Mouse (Mus musculus) adrenal gland, postnatal 25 days (tissue): ENCODE measurements around the gene Foxp1. TPM values are rescaled to one million over a fixed set of nuclear protein-coding genes. Genes with fewer than 3 reads are reported as not detected.

Experiments used
- DNase-seq: peaks from one replicate; pipeline ENCODE4 v3.0.0; 2021; ENCODE audit warnings: mixed read lengths
- total RNA-seq: library from RNA; stranded (reverse); gene quantifications from 2 replicates; pipeline ENCODE4 v1.2.3, GENCODE M21; 2021

Gene Foxp1
- total RNA-seq, 1 experiment from 2014 or later: 58.1 TPM

DNA sequence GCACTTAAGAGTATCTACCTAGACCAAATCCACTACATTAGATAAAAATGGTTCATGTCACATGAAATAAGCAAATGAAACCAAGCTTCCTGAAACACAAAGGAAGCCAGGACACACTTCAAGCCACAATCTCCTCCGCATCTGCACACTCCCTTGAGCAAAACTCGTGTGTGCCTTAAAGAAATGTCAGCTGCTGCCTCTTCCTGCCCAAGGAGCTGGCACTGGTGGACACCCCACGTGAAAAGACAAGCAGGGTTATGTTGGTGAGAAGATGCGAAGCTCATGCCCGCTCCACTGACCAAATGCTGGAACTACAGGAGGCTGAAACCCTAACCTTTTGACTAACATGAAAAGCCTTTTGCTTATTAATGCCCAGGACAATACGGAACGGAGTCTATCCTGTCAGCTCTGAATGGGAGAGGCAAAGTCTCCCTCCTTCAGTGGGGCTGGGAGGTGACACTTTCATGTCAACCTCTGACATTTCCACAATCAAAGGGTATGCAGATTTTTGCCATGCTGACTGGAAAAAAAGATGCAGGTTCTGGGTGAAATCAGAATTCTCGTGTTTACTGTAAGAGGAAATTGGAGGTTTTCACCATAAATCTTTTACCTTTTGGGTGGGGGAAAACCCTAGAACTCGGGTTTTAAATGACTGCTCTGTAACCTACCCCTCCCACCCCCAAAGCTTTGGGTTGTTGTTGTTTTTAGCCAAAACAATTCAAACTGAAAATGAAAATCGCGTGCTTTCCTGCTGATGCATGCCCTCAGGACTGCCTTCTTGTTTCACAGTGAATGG lies 261.4 kb downstream of the Foxp1 start:
- no peak for DNase-seq

DNA sequence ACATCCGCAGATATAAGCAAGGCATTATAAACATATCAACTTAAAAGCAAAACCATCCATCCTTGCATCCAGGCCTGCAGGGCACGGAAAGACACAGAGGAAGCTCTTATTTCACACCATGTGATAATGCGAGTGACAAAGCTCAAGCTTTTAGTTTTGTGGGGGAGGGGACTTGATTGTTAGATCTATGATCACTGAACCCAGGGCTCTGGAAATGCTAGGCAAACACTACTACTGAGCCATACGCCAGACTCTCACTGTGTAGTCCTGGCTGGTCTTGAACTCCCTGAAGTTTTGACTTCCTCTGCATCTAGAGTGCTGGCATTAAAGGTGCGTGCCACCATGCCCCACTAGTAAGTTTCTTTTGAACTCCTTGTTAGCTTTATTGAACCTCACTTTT lies 264.2 kb downstream of the Foxp1 start:
- DNase-seq: no peak

DNA sequence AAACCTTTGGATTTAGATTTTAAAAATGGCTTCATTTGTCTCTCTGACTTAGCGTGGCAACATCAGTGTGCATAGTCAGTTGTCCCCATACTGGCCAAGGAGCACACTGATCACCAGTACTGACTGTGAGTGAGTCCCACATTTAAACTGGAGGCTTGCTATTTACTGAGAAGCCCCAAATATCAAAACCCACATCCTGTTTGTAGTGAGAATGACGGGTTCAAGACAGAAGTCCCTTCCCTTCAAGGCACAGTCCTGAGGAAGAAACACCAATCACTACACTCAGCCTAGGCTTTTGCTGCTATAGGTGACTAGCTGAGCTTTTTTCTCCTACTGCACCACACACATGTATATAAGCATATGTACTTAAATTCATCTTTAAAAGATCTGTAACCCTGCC lies 264.8 kb downstream of the Foxp1 start:
- DNase-seq: no peak

DNA sequence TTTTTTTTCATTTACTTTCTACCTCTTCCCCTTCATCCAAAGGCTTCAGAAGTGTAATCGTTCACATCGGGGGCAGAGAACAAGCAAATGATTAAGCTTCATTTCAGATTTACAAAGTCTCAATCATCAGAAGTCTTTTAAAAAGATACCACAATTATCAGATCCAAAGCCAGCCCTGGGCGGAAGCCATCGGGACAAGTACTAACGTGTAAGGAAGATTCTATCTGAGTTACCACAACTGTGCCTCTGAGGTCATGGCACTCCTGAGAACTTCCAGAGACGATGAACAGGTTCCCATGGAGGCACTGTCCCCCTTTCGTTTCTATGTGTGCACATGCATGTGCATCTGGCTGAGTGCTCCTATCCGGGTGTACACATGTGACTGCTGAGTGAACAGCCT lies 269.2 kb downstream of the Foxp1 start:
- DNase-seq: no peak

DNA sequence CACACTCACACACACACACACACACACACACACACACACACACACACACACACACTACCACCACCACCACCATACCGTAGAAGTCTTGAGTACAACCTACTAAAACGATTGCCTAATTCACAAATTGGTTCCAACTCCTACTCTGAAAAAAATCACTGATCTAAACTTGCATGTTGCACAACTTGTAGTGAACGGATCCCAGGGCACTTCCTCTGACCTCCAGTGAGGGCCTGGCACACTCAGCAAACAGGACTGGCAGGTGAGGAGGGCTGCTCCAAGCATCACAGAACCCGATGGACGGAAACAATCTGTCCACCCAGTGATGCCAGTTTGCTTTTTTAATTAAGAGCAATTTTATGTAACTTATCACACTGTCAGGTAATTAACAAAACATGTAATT lies 269.7 kb downstream of the Foxp1 start:
- DNase-seq: no peak

DNA sequence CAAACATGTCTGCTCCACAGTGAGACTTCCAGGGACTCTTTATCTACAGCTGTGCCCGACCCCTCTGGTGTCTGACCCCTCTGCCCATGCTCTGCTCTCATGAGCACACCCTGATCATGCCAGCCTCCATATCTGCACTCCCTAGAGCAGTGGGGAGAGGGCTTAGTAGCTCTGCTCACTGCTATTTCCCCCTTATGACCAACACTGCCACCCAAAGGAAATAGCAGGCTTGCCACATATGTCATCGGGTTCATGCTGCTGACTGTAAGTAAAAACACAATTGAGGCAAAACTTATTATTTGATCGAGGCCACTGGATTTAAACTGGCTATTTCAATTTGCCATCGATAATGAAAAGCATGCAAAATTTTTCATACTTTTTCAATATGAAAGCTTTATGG lies 270.6 kb downstream of the Foxp1 start:
- DNase-seq: no peak

DNA sequence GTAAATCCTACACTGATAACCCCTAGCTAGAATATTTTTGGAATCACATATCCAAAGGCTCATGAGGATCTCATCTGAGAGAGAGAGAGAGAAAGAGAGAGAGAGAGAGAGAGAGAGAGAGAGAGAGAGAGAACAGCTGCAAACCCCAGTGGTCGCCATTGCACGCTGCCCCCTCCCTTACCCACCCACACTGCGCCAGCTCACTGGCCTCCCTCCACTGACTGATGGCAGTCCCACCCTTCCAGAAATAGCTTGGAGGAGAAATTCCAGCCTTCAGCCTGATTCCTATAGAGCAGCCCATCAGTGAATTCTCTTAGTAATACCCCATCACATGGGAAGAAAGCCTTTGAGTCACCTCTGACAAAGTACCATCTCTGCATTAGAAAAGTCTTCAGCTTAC lies 271.3 kb downstream of the Foxp1 start:
- no peak for DNase-seq

DNA sequence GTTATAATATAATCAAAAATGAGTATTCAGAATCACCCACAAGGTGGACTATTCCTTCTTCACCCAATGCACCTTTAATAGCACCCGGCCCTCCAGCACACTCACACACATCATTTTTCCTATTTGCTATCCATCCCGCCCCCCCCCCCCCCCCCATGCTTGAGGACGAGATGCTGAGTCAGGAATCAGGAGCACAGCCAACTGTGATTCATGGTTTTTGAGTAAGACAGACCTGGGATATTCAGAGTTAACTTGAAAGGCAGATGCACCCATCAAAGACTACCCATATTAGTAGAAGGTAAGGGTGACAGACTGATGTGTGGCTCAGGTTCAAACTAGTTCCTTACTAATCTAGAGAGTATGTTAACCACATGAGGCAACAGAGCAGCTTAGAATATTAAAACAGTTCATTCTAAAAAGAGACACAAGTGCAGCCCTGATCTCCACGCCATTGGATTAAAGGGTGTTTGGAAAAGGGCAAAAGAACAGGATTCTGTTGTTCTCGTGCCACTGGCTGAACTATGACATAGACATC lies 273.0 kb downstream of the Foxp1 start:
- DNase-seq: no peak

DNA sequence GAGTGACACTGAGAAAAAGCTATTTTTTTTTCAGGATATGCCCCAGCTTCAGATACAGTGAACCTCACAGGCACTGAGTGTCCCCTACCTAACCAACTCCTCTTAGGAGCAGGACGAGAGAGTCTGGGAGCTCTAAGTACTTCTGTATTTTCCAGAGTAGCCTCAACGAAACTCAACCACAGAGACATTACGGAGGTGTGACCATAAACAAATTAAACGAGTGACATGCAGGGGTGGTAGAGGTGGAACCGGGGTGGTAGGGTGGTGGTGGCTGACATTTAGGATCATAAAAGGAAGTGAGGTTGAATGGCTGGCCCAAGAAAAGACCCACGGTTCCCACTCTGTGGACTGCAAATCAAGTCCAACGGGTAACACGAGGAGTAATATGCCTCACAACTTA lies 274.1 kb downstream of the Foxp1 start:
- no peak for DNase-seq

DNA sequence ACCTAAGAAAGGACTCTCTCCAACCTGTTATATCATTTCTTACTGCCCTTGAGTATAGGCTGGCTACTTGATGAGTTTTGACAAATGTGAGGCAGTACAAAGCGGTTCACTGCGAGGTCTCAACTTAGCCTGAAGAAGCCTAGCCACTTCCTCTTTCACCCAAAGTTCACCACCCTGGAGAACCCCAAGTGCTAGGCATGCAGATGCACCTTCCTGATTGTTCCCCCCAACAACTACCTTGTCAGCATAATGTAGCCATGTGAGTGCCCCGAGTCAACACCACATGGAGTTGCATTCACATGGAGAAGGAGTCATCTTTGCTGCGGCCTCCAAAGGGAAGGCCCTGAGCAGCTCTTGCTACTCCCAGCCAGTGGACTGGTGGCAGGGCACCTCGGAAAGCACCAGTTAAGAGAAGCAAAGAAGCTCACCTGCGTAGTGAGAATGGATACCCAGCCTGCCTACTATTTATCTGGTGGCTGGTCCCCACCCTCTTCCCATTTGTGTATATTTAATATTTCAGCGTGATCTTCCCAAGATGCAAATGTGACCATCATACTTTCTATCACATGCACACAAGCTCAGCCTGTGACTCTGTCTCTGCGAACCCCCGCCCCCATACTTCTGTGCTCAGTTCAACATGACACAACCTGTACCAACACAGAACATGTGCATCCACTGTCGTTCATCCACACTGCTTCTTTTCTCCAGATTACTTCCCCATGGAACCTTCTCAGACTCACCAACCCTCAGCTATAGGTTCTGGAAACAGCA lies 280.7 kb downstream of the Foxp1 start:
- DNase-seq: no peak

DNA sequence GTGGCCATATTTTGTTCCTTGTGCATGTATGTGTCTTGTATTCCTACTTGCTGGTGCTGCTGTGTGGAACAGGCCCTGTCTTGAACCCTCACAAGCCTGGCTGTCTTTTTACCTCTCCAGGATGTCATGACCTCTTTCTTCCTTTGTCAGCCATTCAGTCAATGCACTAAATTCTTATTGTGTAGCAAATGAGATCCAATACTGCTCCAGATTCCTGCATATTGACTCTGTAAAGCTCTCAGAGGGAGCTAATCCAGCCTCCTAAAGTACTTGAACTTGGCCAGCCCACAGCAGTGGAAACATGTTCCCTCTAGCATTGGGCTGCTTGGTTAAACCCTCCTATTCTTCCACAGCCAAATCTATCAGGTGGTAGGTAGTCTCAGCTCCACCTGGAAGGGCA lies 281.8 kb downstream of the Foxp1 start:
- no peak for DNase-seq

DNA sequence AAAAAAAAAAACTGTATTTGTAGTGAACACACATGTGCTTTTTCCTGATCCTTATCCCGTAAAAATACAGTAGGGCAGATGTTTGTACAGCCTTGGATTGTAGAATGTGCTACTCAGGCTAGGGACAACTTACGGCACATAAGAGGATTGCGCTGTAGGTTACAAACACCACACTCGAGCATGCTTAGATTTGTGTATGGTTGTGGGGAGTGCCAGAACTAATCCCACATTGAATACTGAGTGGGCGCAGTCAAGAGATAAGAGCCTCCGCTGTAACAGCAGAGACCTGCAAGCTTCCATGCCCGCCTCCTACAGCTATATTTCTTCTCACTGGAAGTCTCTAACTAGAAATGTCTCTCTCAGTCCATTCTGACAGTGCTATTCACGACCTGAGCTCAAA lies 286.9 kb downstream of the Foxp1 start:
- DNase-seq: no peak

DNA sequence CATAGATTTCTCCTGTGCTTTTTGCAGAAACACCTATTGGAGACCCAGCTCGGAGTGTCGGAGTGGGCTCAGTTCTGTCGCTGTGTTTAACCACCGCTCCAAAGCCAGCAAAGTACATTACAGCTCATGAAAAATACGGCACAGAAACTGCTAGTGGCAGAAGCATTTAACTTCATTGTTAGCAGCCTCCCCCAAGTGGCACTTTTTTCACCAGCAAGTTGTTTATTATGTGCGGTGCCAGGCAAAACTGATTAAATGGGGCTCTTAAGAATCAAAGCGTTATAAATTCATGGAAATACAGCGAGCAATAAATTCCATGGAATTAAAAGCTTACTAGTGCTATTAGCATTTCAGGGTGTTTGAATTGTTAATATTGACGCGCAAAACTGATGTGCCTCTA lies 289.1 kb downstream of the Foxp1 start:
- no peak for DNase-seq

DNA sequence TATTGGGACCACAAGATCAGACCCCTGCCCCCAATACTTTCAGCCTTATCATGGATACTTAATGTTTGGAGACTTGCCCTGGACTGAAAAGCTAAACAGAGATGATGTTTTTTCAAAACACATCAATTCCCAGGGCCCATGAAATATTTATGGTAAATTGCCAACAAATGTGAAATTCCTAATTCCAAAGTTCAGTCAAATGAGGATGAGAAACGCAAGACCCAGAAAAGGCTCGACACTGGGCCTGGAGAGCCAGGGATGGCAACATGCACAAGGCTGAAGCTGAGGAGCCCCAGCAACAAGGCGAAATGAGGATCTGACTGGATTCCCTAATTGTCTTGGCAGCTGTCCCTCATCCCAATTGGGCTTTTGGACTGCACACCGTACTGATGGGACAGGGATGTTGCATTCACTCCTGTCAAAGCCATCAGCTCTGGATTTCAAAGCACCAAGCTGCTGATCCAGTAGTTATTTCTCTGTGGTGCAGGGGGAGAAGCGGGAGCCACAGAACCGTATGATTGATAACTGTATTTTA lies 294.1 kb downstream of the Foxp1 start:
- no peak for DNase-seq

DNA sequence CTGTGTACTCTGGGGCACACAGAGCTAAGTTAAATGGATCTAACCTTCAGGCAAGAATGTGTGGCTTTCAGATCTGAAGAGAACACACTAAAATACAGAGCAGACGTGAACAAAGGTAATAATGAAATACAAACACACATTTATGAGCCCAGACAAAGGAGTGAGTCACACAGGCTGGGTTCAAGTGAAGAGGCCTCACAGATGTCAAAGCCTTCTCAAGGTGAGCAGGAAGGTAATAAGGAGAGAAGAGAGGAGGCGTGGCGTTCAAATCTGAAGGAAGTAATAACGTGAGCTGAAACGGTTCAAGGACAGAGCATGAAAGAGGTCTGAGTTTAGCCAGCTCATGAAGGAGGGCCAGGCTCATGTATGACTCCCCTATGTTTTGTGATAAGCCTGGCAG lies 301.4 kb downstream of the Foxp1 start:
- DNase-seq: no peak

DNA sequence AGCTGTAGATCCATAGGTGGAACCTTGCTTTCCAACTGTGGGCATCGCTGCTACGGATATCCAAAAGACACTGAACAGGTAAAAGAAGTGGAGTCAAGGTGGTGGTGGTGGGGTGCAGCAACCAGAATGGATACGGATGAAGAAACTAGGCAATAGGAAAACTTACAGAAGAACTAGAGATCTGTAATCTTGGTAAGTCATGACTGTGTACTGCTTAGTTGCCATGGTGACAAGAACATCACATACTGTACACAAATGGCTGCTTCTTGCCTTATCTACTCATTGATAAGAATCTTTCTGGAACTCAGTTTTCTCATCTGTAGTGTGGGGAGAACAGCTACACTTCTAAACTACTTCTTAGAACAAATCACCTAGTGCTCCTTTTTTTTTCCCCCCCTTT lies 302.0 kb downstream of the Foxp1 start:
- DNase-seq: no peak

DNA sequence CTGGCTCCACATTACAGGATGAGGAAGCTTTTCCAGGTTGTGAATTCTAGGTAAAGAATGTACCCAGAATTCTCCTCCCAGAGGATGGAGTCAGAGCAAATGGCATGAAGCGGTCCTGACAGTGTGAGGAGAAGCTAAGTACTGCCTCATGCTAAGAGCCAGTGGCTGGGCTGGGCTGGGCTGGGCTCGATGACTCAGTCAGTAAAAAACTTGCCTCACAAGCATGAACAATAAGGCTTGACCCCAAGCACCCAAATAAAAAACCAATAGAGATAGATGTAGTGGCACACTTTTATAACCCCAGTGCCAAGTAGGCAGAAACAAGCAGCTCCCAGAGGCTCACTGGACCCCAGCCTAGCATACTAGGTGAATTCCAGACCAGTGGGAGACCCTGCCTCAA lies 304.7 kb downstream of the Foxp1 start:
- no peak for DNase-seq

DNA sequence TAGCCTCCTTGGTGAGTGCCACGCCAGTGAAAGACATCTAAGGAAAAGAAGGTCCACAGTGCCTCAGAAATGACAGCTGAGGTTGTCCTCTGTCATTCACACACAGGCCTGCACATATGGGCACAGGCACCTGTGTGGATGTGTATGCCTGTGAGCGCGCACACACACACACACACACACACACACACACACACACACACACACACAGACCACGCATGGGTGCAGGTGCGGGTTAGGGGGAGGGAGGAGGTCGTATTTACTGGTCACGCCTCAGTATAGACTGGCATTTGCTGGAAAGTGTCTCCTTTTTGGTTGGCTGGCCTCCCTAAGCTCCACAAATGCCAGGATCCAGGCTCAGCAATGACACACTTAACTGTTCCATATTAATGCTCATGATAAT lies 305.4 kb downstream of the Foxp1 start:
- DNase-seq: no peak

DNA sequence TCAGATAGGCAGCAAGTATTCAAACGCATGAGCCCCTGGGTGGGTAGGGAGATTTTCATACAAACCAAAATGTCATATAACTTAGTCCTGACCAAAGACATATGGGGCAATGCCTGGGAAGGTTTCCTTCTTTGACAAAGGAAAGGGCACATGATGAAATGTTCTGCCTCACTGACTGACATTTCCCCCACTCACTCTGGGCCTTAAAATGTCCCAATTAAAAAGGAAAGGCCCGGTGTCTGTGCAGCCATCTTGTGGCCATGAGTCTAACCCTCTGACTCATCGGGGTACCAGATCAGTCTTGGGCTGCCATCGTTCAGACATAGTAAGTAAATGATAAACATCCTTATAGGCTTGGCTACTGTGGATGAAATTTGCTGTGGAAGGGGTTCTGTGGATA lies 310.1 kb downstream of the Foxp1 start:
- DNase-seq: no peak

DNA sequence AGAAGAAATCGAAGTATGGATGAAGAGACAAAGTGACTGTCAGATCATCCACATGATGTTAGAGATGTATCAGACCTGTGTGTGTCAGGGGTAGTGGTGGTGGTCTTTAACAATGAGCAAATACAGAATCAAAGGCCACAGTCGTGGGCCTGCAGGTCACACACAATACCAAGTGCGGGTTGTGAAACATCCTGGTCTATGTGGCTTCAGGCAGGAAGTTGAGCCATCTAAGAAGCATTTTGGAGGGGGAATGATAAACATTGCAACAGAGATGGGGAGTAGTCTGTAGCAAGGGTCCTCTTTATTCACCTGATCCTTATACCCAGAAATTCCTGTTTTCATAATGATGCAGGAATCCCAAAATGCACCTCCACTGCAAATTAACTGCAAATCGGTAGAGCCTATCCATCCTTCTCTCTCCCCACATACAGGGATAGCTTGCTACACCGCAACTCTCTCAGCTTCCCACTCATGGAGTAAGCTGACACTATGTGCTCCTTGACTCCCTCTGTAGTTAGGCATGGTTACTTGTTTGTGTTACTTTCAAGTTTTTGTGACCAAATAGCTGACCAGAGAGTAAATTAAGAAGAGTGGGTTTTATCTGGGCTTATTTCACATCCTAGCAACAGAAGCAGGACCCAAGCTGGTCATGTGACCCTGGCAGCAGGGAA lies 310.7 kb downstream of the Foxp1 start:
- DNase-seq: no peak

DNA sequence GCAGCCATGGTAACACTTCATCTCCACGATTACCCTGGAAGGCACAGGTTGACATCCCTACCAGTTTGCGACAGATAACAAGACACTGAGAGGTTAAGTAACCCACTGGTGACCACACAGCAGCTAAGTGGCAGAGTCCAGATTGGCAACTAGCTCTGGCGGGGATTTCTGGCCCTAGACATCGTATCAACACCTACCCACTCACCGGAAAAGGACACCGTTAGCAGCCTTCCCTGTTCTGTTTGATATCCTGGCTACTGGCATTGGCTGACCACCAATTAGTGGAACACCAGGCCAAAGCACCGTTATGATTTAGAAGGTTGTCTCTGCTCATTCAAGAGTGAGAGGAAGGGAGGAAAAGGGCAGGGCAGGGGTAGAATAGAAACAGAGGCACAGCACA lies 312.4 kb downstream of the Foxp1 start:
- DNase-seq: no peak

DNA sequence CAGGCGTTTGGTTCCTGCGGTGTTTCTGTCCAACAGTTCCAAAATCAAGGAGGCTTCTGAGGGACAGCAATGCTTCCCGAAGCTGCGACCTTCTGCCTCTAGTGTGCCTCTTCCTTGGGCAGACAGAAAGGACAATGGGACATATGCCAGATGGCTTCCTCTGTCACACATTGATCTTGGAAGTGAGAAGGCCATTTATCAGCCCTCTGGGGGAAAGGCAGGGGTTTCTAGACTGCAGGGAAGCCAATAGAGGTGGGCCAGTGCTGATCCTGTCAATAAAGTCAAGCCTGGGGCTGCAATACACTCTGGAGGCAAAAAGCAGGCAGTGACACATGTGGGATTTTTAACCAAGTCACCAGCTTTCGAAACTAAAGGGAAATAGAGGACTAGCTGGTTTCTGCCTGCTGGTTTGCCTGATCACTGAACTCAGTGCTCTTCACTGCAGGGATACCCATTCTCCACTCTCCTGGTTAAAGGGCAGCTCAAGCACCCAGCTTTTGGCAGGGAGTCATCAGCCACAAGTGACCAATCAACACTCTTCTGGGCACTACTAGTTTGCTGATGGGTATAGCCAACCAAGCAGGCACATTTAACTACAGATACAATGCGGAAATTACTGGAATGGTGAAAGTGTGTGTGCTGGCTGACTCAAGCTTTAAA lies 315.2 kb downstream of the Foxp1 start:
- no peak for DNase-seq
